Mouse (Mus musculus): ENCODE data around the gene Eef2. TPM values are rescaled to one million over a fixed set of nuclear protein-coding genes. Genes with fewer than 3 reads are reported as not detected.

The Eef2 gene
- polyA plus RNA-seq, 1 experiment from 2014 or later = 652 TPM

DNA sequence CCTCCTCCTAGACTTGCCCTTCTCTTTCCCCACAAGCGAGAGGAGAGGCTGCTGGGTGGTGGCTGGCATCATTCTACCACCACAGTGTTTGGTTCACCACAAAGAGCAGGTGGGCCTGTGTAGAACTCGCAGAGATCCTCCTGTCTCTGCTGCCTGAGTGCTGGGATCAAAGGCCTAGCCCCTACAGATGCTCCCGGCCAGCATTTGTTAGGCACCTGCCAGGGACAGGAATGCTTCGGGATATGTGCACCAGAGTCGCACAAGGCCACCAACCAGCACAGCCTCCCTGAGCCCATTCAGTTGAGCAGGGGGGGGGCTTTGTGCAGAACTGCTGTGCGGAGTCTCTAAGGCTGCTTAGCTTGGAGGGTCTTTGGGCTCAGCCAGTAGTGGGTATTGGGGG is 31.1 kb upstream of the Eef2 start:
- Histone ChIP-seq H3K4me3 (replicated peaks; ENCODE audit: low read length) (no peak overlapping the region), H3K36me3 (ENCODE audit: control insufficient read depth, insufficient read depth) (peaks cover 25% of the 10 kb centered on the region)
- 93% methylated on average over 6 of the region's 6 CpGs for WGBS

DNA sequence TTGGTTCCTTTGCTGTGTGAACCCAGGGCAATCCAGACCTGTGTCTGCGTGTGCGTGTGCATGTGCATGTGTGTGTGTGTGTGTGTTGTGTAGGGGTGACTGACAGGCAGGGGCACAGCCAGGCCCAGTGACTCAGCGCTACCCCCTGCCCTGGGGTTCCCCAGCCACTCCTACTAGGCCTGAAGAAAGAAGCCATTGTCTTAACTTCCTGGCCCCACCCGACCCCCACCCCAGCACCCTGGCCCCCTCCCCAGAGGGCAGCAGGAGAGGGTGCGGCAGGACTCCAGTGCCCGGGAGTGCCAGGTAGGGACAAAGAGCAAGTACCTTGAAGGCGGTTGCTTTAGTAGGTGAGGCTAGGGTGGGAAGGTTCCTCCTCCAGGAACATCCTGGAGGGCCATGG is 30.7 kb upstream of the Eef2 start:
- Histone ChIP-seq H3K27ac (ENCODE audit: low read length) (no peak overlapping the region), H3K9ac (replicated peaks; ENCODE audit: low read depth, low read length) (no peak overlapping the region), H3K4me3 (replicated peaks; ENCODE audit: low read length) (no peak overlapping the region), H3K9me3 (ENCODE audit: control insufficient read depth, low read length) (no peaks in the 10 kb centered on the region), H3K4me2 (ENCODE audit: low read length) (no peak overlapping the region), H3K27me3 (replicated peaks; ENCODE audit: control insufficient read depth, insufficient read depth, low read length) (no peaks in the 10 kb centered on the region), H3K4me1 (replicated peaks; ENCODE audit: control insufficient read depth, insufficient read depth, low read length) (peaks cover 14% of the 10 kb centered on the region), H3K36me3 (ENCODE audit: control insufficient read depth, insufficient read depth) (peaks cover 25% of the 10 kb centered on the region)
- WGBS = 92% methylated on average over 7 of the region's 7 CpGs
- ATAC-seq = no peak

More for the DNA sequence above, 31.1 kb upstream of the Eef2 start:
- Histone ChIP-seq H3K27ac (ENCODE audit: low read length) (no peak overlapping the region), H3K27me3 (replicated peaks; ENCODE audit: control insufficient read depth, insufficient read depth, low read length) (no peaks in the 10 kb centered on the region), H3K9ac (replicated peaks; ENCODE audit: low read depth, low read length) (no peak overlapping the region), H3K4me2 (ENCODE audit: low read length) (no peak overlapping the region), H3K9me3 (ENCODE audit: control insufficient read depth, low read length) (no peaks in the 10 kb centered on the region), H3K4me1 (replicated peaks; ENCODE audit: control insufficient read depth, insufficient read depth, low read length) (peaks cover 19% of the 10 kb centered on the region)
- no peak for ATAC-seq

DNA sequence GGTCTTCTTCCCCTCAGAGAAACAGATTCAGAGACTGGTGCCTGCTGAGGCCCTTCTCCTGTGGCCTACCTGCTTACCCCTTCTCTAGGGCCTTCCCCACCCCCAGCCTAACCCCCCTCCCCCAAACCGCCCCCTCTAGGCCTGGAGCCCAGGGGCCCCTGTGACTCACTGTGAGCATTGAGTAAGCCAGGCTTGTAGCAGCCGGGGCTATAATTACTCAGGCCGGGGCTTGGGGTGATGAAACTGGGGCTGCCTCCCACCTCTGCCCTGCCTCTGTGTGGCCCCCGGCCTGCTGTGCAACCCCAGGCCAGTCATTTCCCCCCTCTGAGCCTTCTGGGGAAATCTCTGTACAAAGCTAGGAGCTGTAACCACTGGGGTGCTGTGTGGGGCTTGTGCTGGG is 30.1 kb upstream of the Eef2 start:
- H3K27me3 ChIP-seq (replicated peaks; ENCODE audit: control insufficient read depth, insufficient read depth, low read length) = no peaks in the 10 kb centered on the region
- no peak for ATAC-seq
- no peak overlapping the region for H3K27ac ChIP-seq (ENCODE audit: low read length)
- H3K9ac ChIP-seq (replicated peaks; ENCODE audit: low read depth, low read length) = no peak overlapping the region
- no peak overlapping the region for H3K4me3 ChIP-seq (replicated peaks; ENCODE audit: low read length)
- WGBS = 89% methylated on average over 4 of the region's 4 CpGs
- H3K4me1 ChIP-seq (replicated peaks; ENCODE audit: control insufficient read depth, insufficient read depth, low read length) = peaks cover 12% of the 10 kb centered on the region
- no peak overlapping the region for H3K4me2 ChIP-seq (ENCODE audit: low read length)
- H3K36me3 ChIP-seq (ENCODE audit: control insufficient read depth, insufficient read depth) = peaks cover 25% of the 10 kb centered on the region
- H3K9me3 ChIP-seq (ENCODE audit: control insufficient read depth, low read length) = no peaks in the 10 kb centered on the region

DNA sequence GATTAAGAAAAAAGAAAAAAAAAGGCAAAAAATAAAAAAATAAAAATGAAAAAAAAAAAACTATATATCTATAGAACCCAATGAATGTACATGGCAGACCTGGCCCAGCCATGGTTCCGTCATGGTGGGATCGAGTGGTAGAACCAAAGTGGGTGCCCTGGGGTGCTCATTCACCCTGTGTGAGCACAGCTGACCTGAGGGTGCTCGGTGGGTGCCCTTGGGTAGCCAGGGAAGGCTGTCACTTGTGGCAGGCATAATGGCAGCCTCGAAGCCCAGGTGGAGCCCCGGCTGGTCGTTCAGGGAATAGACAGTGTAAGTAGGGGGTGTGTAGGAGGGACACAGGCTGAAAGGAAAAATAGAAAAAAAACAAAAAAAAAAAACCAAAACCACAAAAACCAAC is 25.2 kb upstream of the Eef2 start:
- 77% methylated on average over 6 of the region's 6 CpGs for WGBS
- no peak for ATAC-seq
- Histone ChIP-seq H3K4me1 (replicated peaks; ENCODE audit: control insufficient read depth, insufficient read depth, low read length) (no peaks in the 10 kb centered on the region), H3K9ac (replicated peaks; ENCODE audit: low read depth, low read length) (no peak overlapping the region), H3K27me3 (replicated peaks; ENCODE audit: control insufficient read depth, insufficient read depth, low read length) (no peaks in the 10 kb centered on the region), H3K36me3 (ENCODE audit: control insufficient read depth, insufficient read depth) (peaks cover 30% of the 10 kb centered on the region), H3K9me3 (ENCODE audit: control insufficient read depth, low read length) (no peaks in the 10 kb centered on the region), H3K4me3 (replicated peaks; ENCODE audit: low read length) (no peak overlapping the region), H3K27ac (ENCODE audit: low read length) (no peak overlapping the region), H3K4me2 (ENCODE audit: low read length) (no peak overlapping the region)

DNA sequence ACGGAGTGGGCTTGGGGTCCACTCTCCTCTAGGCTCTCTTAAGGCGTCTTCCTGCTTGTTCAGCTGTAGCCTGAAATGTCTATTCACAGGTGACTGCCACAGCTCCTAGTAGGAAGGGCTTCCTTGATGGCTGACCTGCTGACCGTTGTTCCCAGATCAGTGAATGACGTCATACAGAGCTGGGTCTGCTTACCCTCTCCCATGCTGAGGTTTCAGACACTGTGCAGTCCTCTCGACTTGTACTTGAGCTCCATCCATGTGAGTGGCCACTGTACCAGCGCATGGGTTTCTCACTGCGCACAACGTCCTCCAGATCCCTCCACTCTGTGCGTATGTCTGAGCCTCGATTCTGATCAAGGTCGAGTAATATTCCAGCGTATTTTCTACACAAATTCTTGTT is 23.8 kb upstream of the Eef2 start:
- no peak overlapping the region for H3K4me3 ChIP-seq (replicated peaks; ENCODE audit: low read length)
- ATAC-seq = no peak
- WGBS = 83% methylated on average over 12 of the region's 12 CpGs
- no peak overlapping the region for H3K4me2 ChIP-seq (ENCODE audit: low read length)
- no peaks in the 10 kb centered on the region for H3K27me3 ChIP-seq (replicated peaks; ENCODE audit: control insufficient read depth, insufficient read depth, low read length)
- peaks cover 34% of the 10 kb centered on the region for H3K36me3 ChIP-seq (ENCODE audit: control insufficient read depth, insufficient read depth)
- no peak overlapping the region for H3K27ac ChIP-seq (ENCODE audit: low read length)
- H3K9ac ChIP-seq (replicated peaks; ENCODE audit: low read depth, low read length) = no peak overlapping the region
- no peaks in the 10 kb centered on the region for H3K4me1 ChIP-seq (replicated peaks; ENCODE audit: control insufficient read depth, insufficient read depth, low read length)
- no peaks in the 10 kb centered on the region for H3K9me3 ChIP-seq (ENCODE audit: control insufficient read depth, low read length)

DNA sequence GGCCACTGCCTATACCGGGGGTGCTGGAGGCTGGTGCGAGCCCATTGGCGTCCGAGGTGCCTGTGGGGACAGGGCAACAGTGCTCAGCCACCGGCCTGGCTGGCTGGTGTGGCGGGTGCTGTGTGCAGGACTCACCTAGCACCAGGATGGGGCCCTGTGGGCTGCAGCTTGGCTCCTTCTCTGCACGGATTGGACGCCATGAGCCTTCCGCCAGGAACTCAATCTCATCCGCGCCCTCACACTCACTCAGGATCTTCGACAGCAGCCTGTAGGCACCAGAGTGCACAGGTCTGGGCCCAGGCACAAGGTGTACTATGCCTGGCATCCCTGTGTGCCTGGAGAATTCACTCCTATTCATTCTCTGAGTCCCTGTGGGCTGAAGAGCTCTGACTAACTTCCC is 22.1 kb upstream of the Eef2 start:
- no peak overlapping the region for H3K4me2 ChIP-seq (ENCODE audit: low read length)
- no peak overlapping the region for H3K27ac ChIP-seq (ENCODE audit: low read length)
- no peak overlapping the region for H3K9ac ChIP-seq (replicated peaks; ENCODE audit: low read depth, low read length)
- H3K4me1 ChIP-seq (replicated peaks; ENCODE audit: control insufficient read depth, insufficient read depth, low read length) = no peaks in the 10 kb centered on the region
- no peaks in the 10 kb centered on the region for H3K9me3 ChIP-seq (ENCODE audit: control insufficient read depth, low read length)
- 92% methylated on average over 12 of the region's 12 CpGs for WGBS
- no peaks in the 10 kb centered on the region for H3K27me3 ChIP-seq (replicated peaks; ENCODE audit: control insufficient read depth, insufficient read depth, low read length)
- no peak for ATAC-seq
- peaks cover 38% of the 10 kb centered on the region for H3K36me3 ChIP-seq (ENCODE audit: control insufficient read depth, insufficient read depth)
- no peak overlapping the region for H3K4me3 ChIP-seq (replicated peaks; ENCODE audit: low read length)

DNA sequence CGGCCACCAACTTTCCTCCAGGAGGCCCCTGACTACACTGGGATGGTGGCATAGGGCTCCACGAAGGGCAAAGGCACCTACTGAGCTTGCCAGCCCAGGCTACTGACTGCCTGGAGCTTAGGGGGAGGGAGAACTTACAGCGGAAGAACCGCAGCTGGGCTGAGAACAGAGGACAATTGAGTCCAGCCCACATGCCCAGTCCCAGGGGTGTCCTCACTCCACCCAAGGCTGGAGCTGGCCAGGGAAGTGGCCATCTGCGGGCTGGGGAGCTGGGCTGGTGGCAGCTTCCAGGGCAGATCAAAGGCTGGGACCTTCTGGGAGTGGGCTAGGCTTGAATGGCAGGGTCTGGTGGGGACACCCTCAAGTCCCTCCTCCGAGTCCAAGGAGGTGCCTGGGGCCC is 21.7 kb upstream of the Eef2 start:
- Histone ChIP-seq H3K36me3 (ENCODE audit: control insufficient read depth, insufficient read depth) (peaks cover 38% of the 10 kb centered on the region), H3K4me3 (replicated peaks; ENCODE audit: low read length) (no peak overlapping the region), H3K9ac (replicated peaks; ENCODE audit: low read depth, low read length) (no peak overlapping the region), H3K9me3 (ENCODE audit: control insufficient read depth, low read length) (no peaks in the 10 kb centered on the region), H3K27me3 (replicated peaks; ENCODE audit: control insufficient read depth, insufficient read depth, low read length) (no peaks in the 10 kb centered on the region), H3K4me1 (replicated peaks; ENCODE audit: control insufficient read depth, insufficient read depth, low read length) (no peaks in the 10 kb centered on the region), H3K27ac (ENCODE audit: low read length) (no peak overlapping the region), H3K4me2 (ENCODE audit: low read length) (no peak overlapping the region)
- ATAC-seq = no peak
- 87% methylated on average over 6 of the region's 6 CpGs for WGBS

DNA sequence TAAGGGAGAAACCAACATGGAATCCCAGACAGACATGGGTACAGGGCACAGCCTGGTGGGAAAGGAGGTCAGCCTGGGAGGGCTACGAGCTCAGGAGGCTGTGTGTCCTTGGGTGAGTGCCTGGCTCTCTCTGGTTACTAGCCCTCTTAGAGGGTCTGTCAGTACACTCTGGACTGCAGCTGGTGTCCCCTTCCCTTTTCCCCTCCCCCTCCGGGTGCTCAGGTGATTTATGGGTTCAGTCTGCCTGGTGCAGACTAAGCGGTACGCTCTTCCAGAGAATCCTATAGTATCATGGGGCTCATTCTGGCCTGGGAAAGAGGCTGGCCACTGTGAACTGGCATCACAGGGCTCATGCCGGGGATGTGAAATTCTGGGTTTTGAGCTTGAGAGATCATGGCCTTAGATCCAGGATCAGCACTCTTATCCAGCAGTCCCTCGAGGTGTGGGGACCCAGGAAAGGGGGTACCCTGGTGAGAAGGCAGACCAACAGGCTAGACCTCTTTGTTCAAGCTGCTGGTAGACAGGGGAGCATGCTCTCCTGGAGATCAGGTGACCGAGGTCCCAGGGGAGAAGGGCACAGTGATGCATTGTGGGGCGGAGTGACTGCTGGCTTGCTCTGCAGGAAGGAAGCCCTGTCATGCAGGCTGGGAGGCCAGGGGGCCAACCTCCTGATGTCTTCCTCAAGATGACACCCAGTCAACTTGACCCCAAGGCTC is 14.7 kb upstream of the Eef2 start:
- H3K4me3 ChIP-seq (replicated peaks; ENCODE audit: low read length) = no peak overlapping the region
- no peak for ATAC-seq
- H3K36me3 ChIP-seq (ENCODE audit: control insufficient read depth, insufficient read depth) = peaks cover 22% of the 10 kb centered on the region
- no peak overlapping the region for H3K9ac ChIP-seq (replicated peaks; ENCODE audit: low read depth, low read length)
- H3K4me1 ChIP-seq (replicated peaks; ENCODE audit: control insufficient read depth, insufficient read depth, low read length) = peaks cover 5% of the 10 kb centered on the region
- no peaks in the 10 kb centered on the region for H3K27me3 ChIP-seq (replicated peaks; ENCODE audit: control insufficient read depth, insufficient read depth, low read length)
- no peaks in the 10 kb centered on the region for H3K9me3 ChIP-seq (ENCODE audit: control insufficient read depth, low read length)
- WGBS = 94% methylated on average over 8 of the region's 8 CpGs
- no peak overlapping the region for H3K4me2 ChIP-seq (ENCODE audit: low read length)
- H3K27ac ChIP-seq (ENCODE audit: low read length) = no peak overlapping the region

DNA sequence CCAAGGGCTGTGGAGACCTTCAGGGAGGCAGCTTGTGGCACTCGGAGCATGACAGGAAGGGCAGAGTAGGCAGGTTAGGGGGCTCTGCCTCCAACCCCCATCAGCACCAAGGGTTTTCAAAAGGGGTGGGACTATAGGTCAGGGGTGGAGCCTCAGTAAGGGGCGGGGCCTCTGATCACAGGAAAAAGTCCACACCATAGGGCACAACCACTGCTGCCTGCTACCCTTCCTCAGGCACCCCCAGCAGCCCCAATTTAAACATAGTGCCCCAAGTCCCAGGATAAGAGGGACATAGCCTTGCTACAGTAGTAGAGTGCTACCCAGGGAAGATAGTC is 14.1 kb upstream of the Eef2 start:
- 78% methylated on average over 2 of the region's 2 CpGs for WGBS
- Histone ChIP-seq H3K27ac (ENCODE audit: low read length) (no peak overlapping the region), H3K9ac (replicated peaks; ENCODE audit: low read depth, low read length) (no peak overlapping the region), H3K4me3 (replicated peaks; ENCODE audit: low read length) (no peak overlapping the region), H3K27me3 (replicated peaks; ENCODE audit: control insufficient read depth, insufficient read depth, low read length) (no peaks in the 10 kb centered on the region), H3K36me3 (ENCODE audit: control insufficient read depth, insufficient read depth) (peaks cover 17% of the 10 kb centered on the region), H3K9me3 (ENCODE audit: control insufficient read depth, low read length) (no peaks in the 10 kb centered on the region), H3K4me1 (replicated peaks; ENCODE audit: control insufficient read depth, insufficient read depth, low read length) (peaks cover 8% of the 10 kb centered on the region), H3K4me2 (ENCODE audit: low read length) (no peak overlapping the region)
- ATAC-seq = no peak

DNA sequence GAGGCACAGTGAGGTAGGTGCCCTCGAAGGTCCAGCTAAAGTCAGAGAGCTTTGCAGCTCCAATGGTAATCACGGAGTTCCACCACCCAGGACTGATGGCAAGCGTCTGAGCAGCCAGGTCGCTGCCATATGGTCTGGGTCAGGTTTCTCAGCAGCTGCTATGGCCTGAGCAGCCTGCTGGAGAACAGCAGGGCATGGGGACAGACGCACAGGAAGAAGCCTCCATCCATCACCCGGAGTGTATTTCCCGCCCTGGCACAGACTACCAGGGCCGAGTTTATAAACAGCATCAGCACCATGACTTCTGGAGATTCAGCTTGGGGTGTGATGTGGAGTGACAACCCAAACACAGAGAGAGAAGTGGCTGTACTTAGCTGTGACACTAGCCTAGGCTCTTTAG is 11.3 kb upstream of the Eef2 start:
- no peak overlapping the region for H3K4me2 ChIP-seq (ENCODE audit: low read length)
- no peak overlapping the region for H3K27ac ChIP-seq (ENCODE audit: low read length)
- no peaks in the 10 kb centered on the region for H3K27me3 ChIP-seq (replicated peaks; ENCODE audit: control insufficient read depth, insufficient read depth, low read length)
- no peak overlapping the region for H3K9ac ChIP-seq (replicated peaks; ENCODE audit: low read depth, low read length)
- H3K36me3 ChIP-seq (ENCODE audit: control insufficient read depth, insufficient read depth) = peaks cover 10% of the 10 kb centered on the region
- ATAC-seq = no peak
- 93% methylated on average over 8 of the region's 8 CpGs for WGBS
- H3K9me3 ChIP-seq (ENCODE audit: control insufficient read depth, low read length) = no peaks in the 10 kb centered on the region
- H3K4me3 ChIP-seq (replicated peaks; ENCODE audit: low read length) = no peak overlapping the region
- H3K4me1 ChIP-seq (replicated peaks; ENCODE audit: control insufficient read depth, insufficient read depth, low read length) = peaks cover 19% of the 10 kb centered on the region
